Mouse (Mus musculus): ENCODE results near the gene Vmn2r68.

The Vmn2r68 gene

GRCm38 (mm10) chr7:85237683-85238082 lies at the start of gene Vmn2r68:
Vmn2r68 (minus strand) TSS chr7:85237783.
- no peak for DNase-seq (ENCODE audit: inconsistent ontology term)

Measured in Muller cell, postnatal 12 days (primary cell).